Mouse (Mus musculus): ENCODE results near the gene Ush2a.

The Ush2a gene

GRCm38 (mm10) chr1:189010671-189011070 is 748.8 kb downstream of the Ush2a start:
- no peak for DNase-seq (ENCODE audit: low spot score)

GRCm38 (mm10) chr1:189012846-189013586 is 751.2 kb downstream of the Ush2a start:
- no peak for DNase-seq (ENCODE audit: low spot score)

- DNase-seq (ENCODE audit: low spot score), result no peak
Observed at GRCm38 (mm10) chr1:189013587-189013921, 751.7 kb downstream of the Ush2a start.

Data from layer of hippocampus, adult 11-12 months (tissue).